Mouse (Mus musculus) limb, embryonic 11.5 days (tissue): Measurements from ENCODE around the gene Gm6370. TPM values are rescaled to one million over a fixed set of nuclear protein-coding genes. Genes with fewer than 3 reads are reported as not detected.
"Not testable (repeated sequence)": the region's sequence is repeated elsewhere in the genome, so short reads cannot be mapped to it uniquely, and the experiment has no call there.

Source experiments
- ATAC-seq: fragments of 200-750 bp; cut with Nextera tagmentation; 2 replicates; pipeline ENCODE4 v1.8.0; 2017; ENCODE audit warnings: low read depth; ENCODE audit not compliant: insufficient number of reproducible peaks, low FRiP score, low TSS enrichment
- DNase-seq: peaks from one replicate; pipeline ENCODE4 v3.0.0-alpha.2; 2015; ENCODE audit warnings: low spot score
- H3K27ac ChIP-seq: fragments of 300-500 bp; sonication (generic); replicated peaks from 2 replicates; pipeline ENCODE4 v1.5.1; 2014; ENCODE audit warnings: low read depth, mild to moderate bottlenecking, low read length
- H3K27me3 ChIP-seq: fragments of 300-500 bp; sonication (generic); 2 replicates; pipeline ENCODE4 v1.6.1; 2014; ENCODE audit warnings: mild to moderate bottlenecking, low read length, mixed read lengths; ENCODE audit not compliant: control insufficient read depth, insufficient read depth
- H3K36me3 ChIP-seq: fragments of 300-500 bp; sonication (generic); 2 replicates; pipeline ENCODE4 v1.6.1; 2014; ENCODE audit warnings: mild to moderate bottlenecking, low read length, moderate library complexity, mixed read lengths; ENCODE audit not compliant: control insufficient read depth, insufficient read depth
- H3K4me1 ChIP-seq: fragments of 300-500 bp; sonication (generic); 2 replicates; pipeline ENCODE4 v1.6.1; 2014; ENCODE audit warnings: low read length, mixed read lengths; ENCODE audit not compliant: control insufficient read depth, insufficient read depth
- H3K4me2 ChIP-seq: fragments of 300-500 bp; sonication (generic); 2 replicates; pipeline ENCODE4 v1.6.1; 2014; ENCODE audit warnings: low read depth, mild to moderate bottlenecking, moderate library complexity; ENCODE audit not compliant: severe bottlenecking
- H3K4me3 ChIP-seq: fragments of 300-500 bp; sonication (generic); 2 replicates; pipeline ENCODE4 v1.5.1; 2014; ENCODE audit warnings: low read depth, low read length
- H3K9ac ChIP-seq: fragments of 300-500 bp; sonication (generic); 2 replicates; pipeline ENCODE4 v1.6.1; 2014; ENCODE audit warnings: mild to moderate bottlenecking, low read length
- H3K9me3 ChIP-seq: fragments of 300-500 bp; sonication (generic); 2 replicates; pipeline ENCODE4 v1.6.1; 2016; ENCODE audit warnings: low read length; ENCODE audit not compliant: control insufficient read depth
- WGBS: fragments of 180-500 bp; shearing (Covaris S2); extraction: QIAGEN DNeasy Blood & Tissue Kit; methylation state at CpG from one replicate; pipeline ENCODE4 v1.1.7; 2014; 5-methylcytosine and 5-hydroxymethylcytosine counted together
- polyA plus RNA-seq: library from polyadenylated mRNA; unstranded; fragments of >200 nt; fragmentation: Nextera tagmentation; extraction: Ambion mirVana; gene quantifications from 2 replicates; pipeline ENCODE4 v1.2.1, GENCODE M21; 2014

Gene Gm6370
- not detected in 2 replicates for polyA plus RNA-seq

DNA sequence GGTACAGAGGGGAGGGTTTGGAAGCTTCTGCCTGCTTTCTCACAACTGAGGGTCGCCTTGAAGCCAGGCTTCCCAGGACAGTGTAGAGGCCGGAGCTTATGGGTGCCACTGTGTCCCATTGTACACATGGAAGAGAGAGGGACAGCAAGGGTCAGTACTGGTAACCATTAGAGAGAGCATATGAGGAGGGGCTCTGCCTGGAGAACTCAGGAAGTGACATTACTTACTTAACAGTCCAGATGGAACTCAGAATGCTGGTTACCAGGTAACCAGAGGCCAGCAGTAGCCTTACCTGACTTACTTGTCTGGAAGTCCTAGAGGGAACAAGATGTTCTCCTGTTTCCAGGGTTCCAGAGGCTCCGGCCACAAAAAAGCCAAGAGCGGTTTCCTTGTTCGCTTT lies at the start of gene Gm6370:
Gene Gm6370 (plus strand): TSS at position 301 of the 400 bp plus-strand sequence.
- H3K4me2 ChIP-seq, H3K27me3 ChIP-seq, H3K27ac ChIP-seq, H3K4me1 ChIP-seq, H3K9me3 ChIP-seq, H3K4me3 ChIP-seq, DNase-seq, H3K36me3 ChIP-seq, ATAC-seq, H3K9ac ChIP-seq: not testable (repeated sequence)
- WGBS = no CpG with 5 or more reads among the region's 5 CpGs

DNA sequence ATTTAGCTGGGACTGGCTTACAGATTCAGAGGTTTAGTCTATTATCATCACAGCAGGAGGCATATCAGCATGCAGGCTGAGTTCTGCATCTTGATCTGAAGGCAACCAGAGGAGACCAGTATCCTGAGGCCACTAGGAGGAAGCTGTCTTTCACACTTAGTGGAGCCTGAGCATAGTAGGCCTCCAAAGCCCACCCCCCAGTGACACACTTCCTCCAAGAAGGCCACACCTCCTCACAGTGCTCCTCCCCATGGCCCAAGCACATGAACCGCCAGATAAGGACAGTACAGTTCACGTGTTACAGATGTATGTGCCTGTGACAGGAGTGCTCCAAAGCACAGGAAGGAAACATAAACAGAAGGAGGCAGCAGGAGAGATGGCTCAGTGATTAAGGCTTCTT lies 48.4 kb upstream of the Gm6370 start:
- H3K36me3 ChIP-seq = no peaks in the 10 kb centered on the region; the same call in 1 of the 2 replicates
- no peak overlapping the region for H3K9ac ChIP-seq
- H3K4me1 ChIP-seq = no peaks in the 10 kb centered on the region
- H3K27ac ChIP-seq = no peak overlapping the region
- DNase-seq (no peak), ATAC-seq (no peak)
- H3K27me3 ChIP-seq = no peaks in the 10 kb centered on the region
- WGBS = 85% methylated on average over 2 of the region's 2 CpGs
- H3K4me2 ChIP-seq = no peak overlapping the region
- no peaks in the 10 kb centered on the region for H3K9me3 ChIP-seq
- H3K4me3 ChIP-seq = no peak overlapping the region

DNA sequence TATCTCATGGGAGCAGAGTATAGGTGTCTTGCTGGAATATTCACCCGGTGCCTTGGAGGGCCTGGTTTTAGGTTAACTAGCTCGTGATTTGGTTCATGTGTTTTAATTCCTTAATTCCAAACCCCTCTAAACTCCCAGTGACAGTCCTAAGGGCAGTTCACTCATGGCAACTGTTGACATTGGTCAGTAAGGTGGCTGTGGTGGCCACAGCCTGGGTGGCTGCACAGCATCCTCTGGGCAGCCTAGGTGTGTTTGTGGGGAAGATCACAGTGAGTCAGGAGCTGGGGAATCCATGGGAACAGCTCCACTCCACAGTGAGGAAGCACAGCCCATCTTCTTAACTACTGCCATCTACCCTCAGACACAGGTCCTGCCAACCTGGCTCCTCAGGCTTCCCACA lies 44.5 kb upstream of the Gm6370 start:
- Histone ChIP-seq H3K27ac (no peak overlapping the region), H3K4me1 (no peaks in the 10 kb centered on the region), H3K36me3 (no peaks in the 10 kb centered on the region), H3K27me3 (no peaks in the 10 kb centered on the region), H3K9me3 (no peaks in the 10 kb centered on the region), H3K9ac (no peak overlapping the region), H3K4me2 (no peak overlapping the region), H3K4me3 (no peak overlapping the region)
- ATAC-seq = no peak
- 84% methylated on average over 2 of the region's 2 CpGs for WGBS
- DNase-seq = no peak

DNA sequence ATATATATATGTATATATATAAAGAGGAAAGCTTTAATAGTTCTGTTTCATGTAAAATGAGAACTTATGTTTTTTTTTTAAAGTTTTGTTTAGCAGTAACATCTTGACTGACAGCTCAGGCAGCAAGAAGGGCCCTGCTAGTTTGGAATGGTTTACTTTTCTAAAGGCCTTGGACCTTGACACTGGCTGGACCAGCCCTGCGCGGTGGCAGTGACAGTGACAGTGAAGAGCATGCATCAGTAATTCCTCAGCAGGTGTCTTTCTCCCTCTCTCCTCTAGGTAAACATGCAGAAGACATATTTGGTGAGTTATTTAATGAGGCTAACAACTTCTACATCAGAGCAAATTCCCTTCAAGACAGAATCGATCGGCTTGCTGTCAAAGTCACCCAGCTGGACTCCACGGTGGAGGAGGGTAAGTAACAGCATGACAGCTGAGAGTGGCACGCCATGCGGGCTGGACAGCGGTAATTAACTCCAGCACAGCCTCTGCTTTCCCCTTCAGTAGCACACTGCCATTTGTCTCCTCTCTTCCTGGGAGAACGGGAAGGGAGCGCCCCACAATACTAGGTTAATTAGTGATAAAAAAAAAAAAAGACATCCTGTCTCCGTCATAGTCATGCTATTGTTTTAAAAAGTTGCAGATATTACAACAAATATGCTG lies 39.4 kb upstream of the Gm6370 start:
- H3K4me3 ChIP-seq = no peak overlapping the region
- no peak overlapping the region for H3K9ac ChIP-seq
- no peak overlapping the region for H3K27ac ChIP-seq
- H3K4me2 ChIP-seq = no peak overlapping the region
- H3K4me1 ChIP-seq = no peaks in the 10 kb centered on the region
- no peaks in the 10 kb centered on the region for H3K9me3 ChIP-seq
- no peaks in the 10 kb centered on the region for H3K27me3 ChIP-seq
- ATAC-seq = no peak
- no peaks in the 10 kb centered on the region for H3K36me3 ChIP-seq
- 55% methylated on average over 11 of the region's 11 CpGs for WGBS
- DNase-seq = no peak

DNA sequence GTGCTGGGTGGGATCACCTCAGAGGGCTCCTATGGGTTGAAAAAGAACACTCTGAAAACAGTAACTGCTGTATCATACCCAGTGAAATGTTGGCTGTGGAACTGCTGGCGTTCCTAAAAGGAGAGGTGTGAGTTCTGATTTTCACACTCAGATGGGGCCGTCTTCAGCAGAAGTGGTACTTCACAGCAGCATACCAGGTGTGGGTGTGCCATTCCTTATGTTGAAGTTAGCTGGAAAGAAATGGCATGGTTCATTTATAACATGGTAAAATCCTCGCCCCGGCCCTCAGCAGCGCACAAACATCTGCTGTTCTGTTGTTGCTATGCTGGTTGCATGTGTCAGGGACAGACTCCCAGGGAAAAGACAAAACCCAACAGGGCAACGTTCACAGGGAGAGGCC lies 37.6 kb upstream of the Gm6370 start:
- ATAC-seq (no peak), DNase-seq (no peak)
- no peaks in the 10 kb centered on the region for H3K36me3 ChIP-seq
- H3K27me3 ChIP-seq = no peaks in the 10 kb centered on the region
- no peaks in the 10 kb centered on the region for H3K9me3 ChIP-seq
- H3K4me1 ChIP-seq = no peaks in the 10 kb centered on the region
- no peak overlapping the region for H3K27ac ChIP-seq
- 95% methylated on average over 6 of the region's 6 CpGs for WGBS
- H3K4me3 ChIP-seq = no peak overlapping the region
- no peak overlapping the region for H3K4me2 ChIP-seq
- no peak overlapping the region for H3K9ac ChIP-seq

DNA sequence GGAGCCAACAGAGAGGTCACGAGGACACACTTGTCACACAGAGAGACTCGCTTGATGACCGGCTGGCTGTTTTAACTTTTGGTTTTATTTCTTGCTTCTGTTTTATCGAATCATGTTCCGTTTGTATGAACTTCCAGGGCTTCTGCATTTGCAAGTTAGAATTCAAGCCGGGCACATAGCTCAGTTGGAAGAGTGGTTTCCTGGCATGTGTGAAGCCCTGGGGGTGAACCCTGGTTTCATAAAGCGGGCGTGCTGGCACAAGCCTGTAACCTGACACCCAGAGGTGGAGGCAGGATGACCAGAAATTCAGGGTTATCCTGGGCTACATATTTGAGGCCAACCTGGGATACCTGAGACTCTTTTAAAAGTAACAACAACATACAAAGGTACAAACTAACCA lies 29.6 kb upstream of the Gm6370 start:
- no peaks in the 10 kb centered on the region for H3K27me3 ChIP-seq
- WGBS = 83% methylated on average over 8 of the region's 8 CpGs

DNA sequence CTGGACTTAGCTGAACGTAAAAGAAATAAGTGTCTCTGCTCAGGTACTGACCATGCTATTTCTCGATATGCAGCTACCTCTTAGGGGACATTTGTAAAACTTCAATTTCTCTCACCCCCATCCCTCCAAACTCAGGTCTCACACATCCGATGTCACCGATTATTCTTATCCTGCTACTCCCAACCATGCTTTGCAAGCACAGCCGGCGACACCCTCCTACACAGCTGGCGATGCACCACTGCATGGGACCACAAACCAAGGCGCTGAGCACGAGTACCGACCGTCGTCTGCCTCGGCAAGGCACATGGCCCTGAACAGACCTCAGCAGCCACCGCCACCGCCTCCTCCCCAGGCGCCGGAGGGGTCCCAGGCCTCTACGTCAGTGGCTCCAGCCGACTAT lies 24.5 kb upstream of the Gm6370 start:
- Histone ChIP-seq H3K4me1 (no peaks in the 10 kb centered on the region), H3K27ac (no peak overlapping the region), H3K27me3 (no peaks in the 10 kb centered on the region), H3K9me3 (no peaks in the 10 kb centered on the region), H3K4me3 (no peak overlapping the region), H3K4me2 (no peak overlapping the region), H3K9ac (no peak overlapping the region), H3K36me3 (no peaks in the 10 kb centered on the region)
- DNase-seq (no peak), ATAC-seq (no peak)
- WGBS = 93% methylated on average over 19 of the region's 19 CpGs

More for the DNA sequence above, 29.6 kb upstream of the Gm6370 start:
- H3K9me3 ChIP-seq = no peaks in the 10 kb centered on the region
- no peak overlapping the region for H3K9ac ChIP-seq
- H3K27ac ChIP-seq = no peak overlapping the region
- H3K4me2 ChIP-seq = no peak overlapping the region
- ATAC-seq (no peak), DNase-seq (no peak)
- no peaks in the 10 kb centered on the region for H3K4me1 ChIP-seq
- no peaks in the 10 kb centered on the region for H3K36me3 ChIP-seq
- no peak overlapping the region for H3K4me3 ChIP-seq

DNA sequence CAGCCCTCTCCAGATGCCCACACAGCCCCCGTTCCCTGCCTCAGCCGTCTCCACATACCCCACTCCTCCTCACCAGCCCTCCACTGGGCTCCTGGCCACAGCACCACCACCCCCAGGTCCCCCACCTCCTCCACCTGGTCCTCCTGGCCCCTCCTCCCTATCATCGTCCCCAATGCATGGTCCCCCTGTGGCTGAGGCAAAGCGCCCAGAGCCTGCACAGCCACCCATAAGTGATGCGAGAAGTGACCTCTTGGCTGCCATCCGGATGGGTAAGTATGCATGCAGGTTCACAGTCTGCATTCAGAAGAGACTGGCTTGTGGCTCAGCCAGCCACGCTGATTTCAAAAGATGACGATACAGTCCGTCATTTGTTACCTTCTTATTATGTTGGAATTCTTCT lies 22.9 kb upstream of the Gm6370 start:
- 89% methylated on average over 9 of the region's 9 CpGs for WGBS
- DNase-seq = no peak

DNA sequence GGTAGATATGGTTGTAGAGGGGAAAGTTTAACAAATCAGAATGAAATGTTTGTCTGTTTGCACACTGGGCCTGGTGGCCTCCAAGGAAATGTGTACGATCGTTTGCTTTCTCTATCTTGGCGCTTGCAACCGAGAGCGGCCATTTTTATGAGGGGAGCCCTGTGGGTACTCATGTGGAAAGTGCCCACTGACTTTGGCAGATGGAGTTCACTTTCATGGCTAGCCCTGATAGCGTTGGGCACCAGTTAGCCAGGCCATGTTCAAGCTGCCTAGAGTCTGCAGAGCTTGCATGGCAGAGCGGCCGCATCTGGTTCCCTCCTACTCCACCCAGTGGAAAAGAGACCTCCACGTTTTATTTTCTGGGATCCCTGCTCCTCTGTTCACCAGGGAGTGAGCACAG lies 20.3 kb upstream of the Gm6370 start:
- WGBS = 87% methylated on average over 9 of the region's 9 CpGs
- no peaks in the 10 kb centered on the region for H3K4me1 ChIP-seq
- no peak overlapping the region for H3K4me2 ChIP-seq
- H3K27me3 ChIP-seq = no peaks in the 10 kb centered on the region
- no peak overlapping the region for H3K9ac ChIP-seq
- H3K9me3 ChIP-seq = no peaks in the 10 kb centered on the region
- no peaks in the 10 kb centered on the region for H3K36me3 ChIP-seq
- H3K4me3 ChIP-seq = no peak overlapping the region
- DNase-seq (no peak), ATAC-seq (no peak)
- H3K27ac ChIP-seq = no peak overlapping the region

More for the DNA sequence above, 22.9 kb upstream of the Gm6370 start:
- Histone ChIP-seq H3K27me3 (no peaks in the 10 kb centered on the region), H3K4me2 (no peak overlapping the region), H3K9ac (no peak overlapping the region), H3K27ac (no peak overlapping the region; the same call in 1 of the 2 replicates), H3K4me1 (no peaks in the 10 kb centered on the region), H3K9me3 (no peaks in the 10 kb centered on the region), H3K4me3 (no peak overlapping the region), H3K36me3 (no peaks in the 10 kb centered on the region)
- ATAC-seq = no peak
